Mouse (Mus musculus) heart, embryonic 11.5 days (tissue): ENCODE results near the gene Dennd4b. TPM values are rescaled to one million over a fixed set of nuclear protein-coding genes. Genes with fewer than 3 reads are reported as not detected.
"Not testable (repeated sequence)": the region's sequence is repeated elsewhere in the genome, so short reads cannot be mapped to it uniquely, and the experiment has no call there.

Experiments
- ATAC-seq: fragments of 200-750 bp; cut with Nextera tagmentation; replicated peaks from 2 replicates; pipeline ENCODE4 v1.8.0; 2017; ENCODE audit warnings: moderate library complexity; ENCODE audit not compliant: insufficient number of reproducible peaks, low FRiP score, low TSS enrichment
- H3K27ac ChIP-seq: fragments of 300-500 bp; sonication (generic); 2 replicates; pipeline ENCODE4 v1.5.1; 2014; ENCODE audit warnings: mild to moderate bottlenecking, low read depth, low read length
- H3K27me3 ChIP-seq: fragments of 300-500 bp; sonication (generic); 2 replicates; pipeline ENCODE4 v1.6.1; 2014; ENCODE audit warnings: mild to moderate bottlenecking, low read length, mixed read lengths; ENCODE audit not compliant: control insufficient read depth, insufficient read depth
- H3K36me3 ChIP-seq: fragments of 300-500 bp; sonication (generic); 2 replicates; pipeline ENCODE4 v1.6.1; 2014; ENCODE audit warnings: mild to moderate bottlenecking, low read length, moderate library complexity, mixed read lengths; ENCODE audit not compliant: control insufficient read depth, insufficient read depth
- H3K4me1 ChIP-seq: fragments of 300-500 bp; sonication (generic); 2 replicates; pipeline ENCODE4 v1.6.1; 2014; ENCODE audit warnings: low read length; ENCODE audit not compliant: control insufficient read depth, insufficient read depth
- H3K4me2 ChIP-seq: fragments of 300-500 bp; sonication (generic); 2 replicates; pipeline ENCODE4 v1.6.1; 2014; ENCODE audit warnings: mild to moderate bottlenecking, moderate library complexity
- H3K4me3 ChIP-seq: fragments of 300-500 bp; sonication (generic); 2 replicates; pipeline ENCODE4 v1.5.1; 2014; ENCODE audit warnings: low read depth, low read length
- H3K9ac ChIP-seq: fragments of 300-500 bp; sonication (generic); 2 replicates; pipeline ENCODE4 v1.6.1; 2014; ENCODE audit warnings: mild to moderate bottlenecking, low read depth, low read length, moderate library complexity
- H3K9me3 ChIP-seq: fragments of 300-500 bp; sonication (generic); replicated peaks from 2 replicates; pipeline ENCODE4 v1.6.1; 2016; ENCODE audit warnings: low read length; ENCODE audit not compliant: control insufficient read depth
- WGBS: fragments of 180-500 bp; shearing (Covaris S2); extraction: QIAGEN DNeasy Blood & Tissue Kit; methylation state at CpG from one replicate; pipeline ENCODE4 v1.1.7; 2014; ENCODE audit not compliant: insufficient replicate concordance; 5-methylcytosine and 5-hydroxymethylcytosine counted together
- polyA plus RNA-seq: library from polyadenylated mRNA; unstranded; fragments of >200 nt; fragmentation: Nextera tagmentation; extraction: Ambion mirVana; gene quantifications from 2 replicates; pipeline ENCODE4 v1.2.1, GENCODE M21; 2014

The Dennd4b gene
- polyA plus RNA-seq, 1 experiment from 2014 or later, result 4.1 TPM

DNA sequence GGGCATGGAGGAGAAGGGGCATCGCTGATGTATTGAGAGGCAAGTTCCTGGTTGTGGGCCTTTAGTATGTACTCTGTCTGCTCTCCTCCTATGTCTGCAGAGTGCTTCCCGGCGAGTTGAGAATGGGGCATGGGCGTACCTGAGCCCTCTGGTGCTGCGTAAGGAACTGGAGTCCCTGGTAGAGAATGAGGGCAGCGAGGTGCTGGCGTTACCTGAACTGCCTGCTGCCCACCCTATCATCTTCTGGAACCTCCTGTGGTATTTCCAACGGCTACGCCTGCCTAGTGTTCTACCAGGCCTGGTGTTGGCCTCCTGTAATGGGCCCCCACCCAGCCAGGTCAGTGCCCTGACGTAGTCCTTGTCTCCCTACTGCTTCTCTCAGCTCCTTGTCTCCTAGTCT is 13.2 kb downstream of the Dennd4b start:
- WGBS, result 93% methylated on average over 10 of the region's 10 CpGs
- H3K36me3 ChIP-seq, result peaks cover 20% of the 10 kb centered on the region
- no peak overlapping the region for H3K4me2 ChIP-seq
- H3K27ac ChIP-seq, result no peak overlapping the region
- no peaks in the 10 kb centered on the region for H3K27me3 ChIP-seq
- no peak overlapping the region for H3K9ac ChIP-seq
- H3K9me3 ChIP-seq, result no peaks in the 10 kb centered on the region
- H3K4me3 ChIP-seq, result no peak overlapping the region
- no peaks in the 10 kb centered on the region for H3K4me1 ChIP-seq
- ATAC-seq, result no peak

DNA sequence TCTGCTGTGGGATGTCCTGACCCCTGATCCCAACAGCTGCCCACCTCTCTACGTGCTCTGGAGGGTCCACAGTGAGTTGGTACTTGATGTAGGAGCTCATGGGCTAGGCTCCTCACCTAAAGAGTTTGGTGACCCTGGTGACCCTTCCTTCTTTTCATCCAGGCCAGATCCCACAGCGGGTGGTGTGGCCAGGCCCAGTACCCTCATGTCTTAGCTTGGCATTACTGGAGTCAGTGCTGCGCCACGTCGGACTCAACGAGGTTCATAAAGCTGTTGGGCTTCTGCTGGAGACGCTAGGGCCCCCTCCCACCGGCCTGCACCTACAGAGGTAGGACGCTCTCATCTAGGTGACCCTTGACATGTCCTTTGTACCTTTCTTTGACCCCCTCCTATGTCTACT is 14.2 kb downstream of the Dennd4b start:
- H3K36me3 ChIP-seq, result peaks cover 16% of the 10 kb centered on the region

DNA sequence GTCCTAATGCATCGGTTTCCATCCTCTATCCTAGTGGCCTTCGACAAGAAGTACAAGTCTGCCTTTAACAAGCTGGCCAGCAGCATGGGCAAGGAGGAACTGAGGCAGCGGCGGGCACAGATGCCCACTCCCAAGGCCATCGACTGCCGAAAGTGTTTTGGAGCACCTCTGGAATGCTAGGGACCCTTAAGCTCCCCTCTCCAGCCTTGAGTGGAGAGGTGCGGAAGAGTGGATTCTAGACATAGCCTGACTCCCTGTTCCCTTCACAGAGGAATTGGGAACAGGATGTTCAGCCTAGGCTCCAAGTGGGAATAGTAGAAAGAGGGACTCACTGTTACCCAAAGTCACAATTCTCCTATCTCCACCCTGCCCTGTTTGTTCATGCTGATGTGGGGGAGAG is 14.8 kb downstream of the Dennd4b start:
- Histone ChIP-seq H3K27me3 (no peaks in the 10 kb centered on the region), H3K4me1 (no peaks in the 10 kb centered on the region), H3K9me3 (no peaks in the 10 kb centered on the region), H3K9ac (no peak overlapping the region), H3K4me2 (no peak overlapping the region), H3K27ac (no peak overlapping the region), H3K36me3 (peaks cover 16% of the 10 kb centered on the region), H3K4me3 (no peak overlapping the region)
- no peak for ATAC-seq
- 89% methylated on average over 7 of the region's 7 CpGs for WGBS

More for the DNA sequence above, 14.2 kb downstream of the Dennd4b start:
- Histone ChIP-seq H3K27me3 (no peaks in the 10 kb centered on the region), H3K27ac (no peak overlapping the region), H3K9ac (no peak overlapping the region), H3K4me3 (no peak overlapping the region), H3K9me3 (no peaks in the 10 kb centered on the region), H3K4me1 (no peaks in the 10 kb centered on the region), H3K4me2 (no peak overlapping the region)
- ATAC-seq, result no peak
- 85% methylated on average over 9 of the region's 9 CpGs for WGBS

DNA sequence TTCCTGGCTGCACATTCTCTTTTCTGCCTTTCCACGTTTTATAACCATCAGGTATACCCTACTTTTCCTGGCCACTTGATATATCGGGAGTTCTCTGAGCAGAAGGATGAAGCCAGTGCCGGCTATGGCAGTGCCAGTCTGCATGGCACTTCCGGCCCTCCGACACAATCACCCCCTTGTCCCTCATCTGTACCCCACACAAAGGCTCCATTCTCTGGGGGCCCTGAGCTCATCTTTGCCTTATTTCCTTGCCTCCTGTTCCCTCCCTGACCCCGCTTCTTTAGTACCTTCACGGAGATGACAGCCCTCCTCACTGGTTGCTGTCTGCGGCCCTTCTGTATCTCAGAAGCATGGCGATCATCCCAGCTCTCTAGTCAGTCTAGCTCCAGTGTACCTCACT is 15.7 kb downstream of the Dennd4b start:
- no peaks in the 10 kb centered on the region for H3K4me1 ChIP-seq
- no peak overlapping the region for H3K9ac ChIP-seq
- H3K4me3 ChIP-seq, result no peak overlapping the region
- no peak overlapping the region for H3K4me2 ChIP-seq
- H3K9me3 ChIP-seq, result no peaks in the 10 kb centered on the region
- 87% methylated on average over 9 of the region's 9 CpGs for WGBS
- ATAC-seq, result no peak
- peaks cover 16% of the 10 kb centered on the region for H3K36me3 ChIP-seq
- no peak overlapping the region for H3K27ac ChIP-seq
- no peaks in the 10 kb centered on the region for H3K27me3 ChIP-seq

DNA sequence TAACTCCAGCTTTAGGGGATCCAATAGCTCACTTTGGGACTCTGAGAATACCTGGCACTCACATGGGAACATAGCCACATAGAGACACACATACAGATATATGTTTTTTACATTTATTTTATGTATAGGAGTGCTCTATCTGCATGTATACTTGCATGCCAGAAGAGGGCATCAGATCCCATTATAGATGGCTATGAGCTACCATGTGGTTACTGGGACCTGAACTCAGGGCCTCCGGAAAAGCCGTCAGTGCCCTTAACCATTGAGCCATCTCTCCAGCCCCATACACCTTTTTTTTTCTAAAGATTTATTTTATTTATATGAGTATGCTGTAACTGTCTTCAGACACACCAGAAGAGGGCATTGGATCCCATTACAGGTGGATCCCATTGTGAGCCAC is 19.2 kb downstream of the Dennd4b start:
- H3K36me3 ChIP-seq, result peaks cover 11% of the 10 kb centered on the region
- H3K4me2 ChIP-seq, result no peak overlapping the region
- no peaks in the 10 kb centered on the region for H3K9me3 ChIP-seq
- 92% methylated on average over 2 of the region's 2 CpGs for WGBS
- H3K4me3 ChIP-seq, result no peak overlapping the region
- no peaks in the 10 kb centered on the region for H3K4me1 ChIP-seq
- no peak overlapping the region for H3K9ac ChIP-seq
- H3K27me3 ChIP-seq, result no peaks in the 10 kb centered on the region
- no peak overlapping the region for H3K27ac ChIP-seq
- no peak for ATAC-seq

DNA sequence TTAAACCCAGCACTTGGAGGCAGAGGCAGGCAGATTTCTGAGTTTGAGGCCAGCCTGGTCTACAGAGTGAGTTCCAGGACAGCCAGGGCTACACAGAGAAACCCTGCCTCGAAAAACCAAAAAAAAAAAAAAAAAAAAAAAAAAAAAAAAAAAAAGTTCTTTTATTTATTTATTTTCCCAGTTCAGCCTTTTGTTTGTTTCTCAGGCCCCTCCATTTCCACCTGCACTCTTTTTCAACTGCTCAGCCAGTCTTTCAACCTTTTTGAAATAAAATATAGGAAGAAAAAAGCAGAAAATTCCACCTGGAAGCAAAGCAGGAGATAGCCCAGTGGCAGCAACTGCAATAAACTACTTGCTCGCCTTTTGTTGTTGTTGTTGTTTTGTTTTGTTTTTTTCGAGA is 24.4 kb downstream of the Dennd4b start:
- not testable (repeated sequence) for H3K4me2 ChIP-seq, H3K4me1 ChIP-seq, ATAC-seq, H3K9me3 ChIP-seq, H3K9ac ChIP-seq, H3K36me3 ChIP-seq, H3K27me3 ChIP-seq, H3K27ac ChIP-seq, H3K4me3 ChIP-seq
- 53% methylated on average over 2 of the region's 3 CpGs for WGBS

DNA sequence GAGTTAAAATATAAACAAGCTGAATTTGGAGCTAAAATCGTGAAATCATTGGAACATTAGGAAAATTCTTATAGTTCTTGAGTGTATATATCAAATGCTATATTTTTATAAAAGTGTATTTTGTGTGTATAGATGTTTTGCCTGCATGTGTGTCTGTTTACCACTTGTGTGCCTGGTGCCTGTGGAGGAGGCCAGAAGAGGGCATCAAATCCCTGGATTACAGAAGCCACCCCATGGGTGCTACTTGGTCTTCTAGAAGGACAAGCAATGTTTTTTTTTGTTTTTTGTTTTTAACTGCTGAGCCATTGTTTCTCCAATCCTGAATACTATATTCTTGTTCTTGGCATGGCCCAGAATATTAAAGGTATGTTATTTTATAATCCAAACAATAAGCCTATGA is 25.6 kb downstream of the Dennd4b start:
- WGBS, result 76% methylated on average over 1 of the region's 1 CpGs
- peaks cover 11% of the 10 kb centered on the region for H3K4me1 ChIP-seq
- H3K27ac ChIP-seq, result no peak overlapping the region
- H3K9me3 ChIP-seq, result no peaks in the 10 kb centered on the region
- no peaks in the 10 kb centered on the region for H3K27me3 ChIP-seq
- no peak for ATAC-seq
- no peak overlapping the region for H3K9ac ChIP-seq
- no peaks in the 10 kb centered on the region for H3K36me3 ChIP-seq
- no peak overlapping the region for H3K4me2 ChIP-seq
- no peak overlapping the region for H3K4me3 ChIP-seq

DNA sequence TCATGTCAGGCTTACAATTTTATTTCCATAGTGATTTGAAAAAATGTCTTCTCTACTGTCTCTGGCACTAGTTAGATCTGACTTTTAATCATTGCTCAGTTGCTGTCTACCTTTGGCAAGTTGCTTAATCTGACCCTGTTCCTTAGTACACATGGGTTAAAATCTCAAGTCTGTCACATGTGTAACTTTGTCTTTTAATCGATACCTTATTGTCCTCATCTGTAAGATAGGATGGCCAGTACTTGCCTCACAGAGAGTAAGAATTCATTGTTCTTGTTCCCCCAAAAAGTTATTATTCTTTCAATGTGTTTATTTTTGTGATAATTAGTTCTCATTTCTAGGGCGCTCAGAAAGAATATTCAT is 27.0 kb downstream of the Dennd4b start:
- ATAC-seq, result no peak
- WGBS, result 41% methylated on average over 2 of the region's 2 CpGs

DNA sequence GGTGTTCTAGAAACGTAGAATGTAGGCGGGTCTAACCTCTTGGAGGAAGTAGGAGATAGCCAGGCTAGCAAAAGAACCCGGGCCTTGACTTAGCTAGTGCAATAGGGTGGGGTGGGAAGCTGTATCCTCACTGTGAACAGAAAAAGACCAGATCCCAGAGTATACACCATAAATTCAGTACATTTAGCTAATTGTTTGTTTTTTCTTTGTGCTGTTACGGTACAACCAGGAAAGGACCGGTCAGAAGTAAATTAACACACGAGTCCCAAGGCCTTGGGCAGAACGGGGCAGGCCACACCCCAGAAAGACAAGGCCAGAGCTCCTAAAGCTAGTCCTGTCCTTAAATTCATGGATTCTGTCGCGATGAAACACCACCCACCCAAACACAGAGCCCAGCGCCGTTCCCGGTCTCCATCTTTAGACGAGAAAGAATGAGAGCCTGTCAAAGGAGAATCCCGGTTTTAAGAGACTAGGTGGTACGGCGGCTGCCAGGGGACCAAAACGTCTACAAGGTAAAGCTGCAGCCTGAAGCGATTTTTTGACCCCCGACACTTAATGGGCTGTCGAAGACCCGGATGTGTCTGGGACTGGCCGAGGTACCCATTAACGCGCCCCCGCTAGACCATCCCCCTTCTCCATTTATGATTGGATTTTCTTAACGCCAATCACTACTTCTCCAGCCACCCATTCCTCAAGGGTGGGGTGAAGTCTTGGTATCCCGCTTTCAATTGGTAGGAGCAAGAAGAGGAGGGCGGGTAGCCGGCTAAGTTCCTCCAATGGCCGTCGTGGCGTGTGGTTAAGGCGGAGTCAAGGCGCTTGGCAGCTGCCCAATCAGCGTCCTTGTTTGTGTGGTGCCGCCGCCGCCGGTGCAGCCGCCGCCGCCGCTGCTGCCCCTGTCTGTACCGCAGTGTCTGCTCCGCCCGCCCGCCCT is 27.6 kb downstream of the Dennd4b start, which contains the start of gene Gatad2b:
Gene Gatad2b (plus strand): TSS at position 834 of the 931 bp plus-strand sequence.
- H3K27ac ChIP-seq, result peak within 1 kb of the TSS; percentile 97
- peak within 1 kb of the TSS; percentile 83 for H3K4me3 ChIP-seq
- H3K4me1 ChIP-seq, result peaks cover 11% of the 10 kb centered on the region
- H3K4me2 ChIP-seq, result peak within 1 kb of the TSS; percentile 76
- H3K36me3 ChIP-seq, result no peaks in the 10 kb centered on the region
- WGBS, result under 1% methylated on average over 47 of the region's 47 CpGs
- peak within 1 kb of the TSS; percentile 90 for H3K9ac ChIP-seq
- H3K9me3 ChIP-seq, result no peaks in the 10 kb centered on the region
- no peaks in the 10 kb centered on the region for H3K27me3 ChIP-seq
- ATAC-seq, result peak; percentile 98

More for the DNA sequence above, 27.0 kb downstream of the Dennd4b start:
- Histone ChIP-seq H3K27me3 (no peaks in the 10 kb centered on the region), H3K9ac (peak overlapping the region; percentile 72), H3K4me3 (peak overlapping the region; percentile 83), H3K36me3 (no peaks in the 10 kb centered on the region), H3K27ac (peak overlapping the region; percentile 83), H3K4me1 (peaks cover 11% of the 10 kb centered on the region), H3K9me3 (no peaks in the 10 kb centered on the region), H3K4me2 (peak overlapping the region; percentile 67)
